Mouse (Mus musculus) lung, adult 2 months (tissue): Measurements from ENCODE around the gene Lypd3.

Experiments used
- CTCF ChIP-seq: fragments of 200-500 bp; IDR thresholded peaks from 2 replicates; pipeline ENCODE4 v1.5.1; 2011; ENCODE audit warnings: mild to moderate bottlenecking, low read length, control low read depth; ENCODE audit not compliant: insufficient read depth
- POLR2A ChIP-seq: fragments of 200-500 bp; IDR thresholded peaks from 2 replicates; pipeline ENCODE4 v1.6.1; 2011; ENCODE audit warnings: low read depth, mild to moderate bottlenecking, control low read depth, low read length, borderline replicate concordance; ENCODE audit errors: extremely low read depth

DNA sequence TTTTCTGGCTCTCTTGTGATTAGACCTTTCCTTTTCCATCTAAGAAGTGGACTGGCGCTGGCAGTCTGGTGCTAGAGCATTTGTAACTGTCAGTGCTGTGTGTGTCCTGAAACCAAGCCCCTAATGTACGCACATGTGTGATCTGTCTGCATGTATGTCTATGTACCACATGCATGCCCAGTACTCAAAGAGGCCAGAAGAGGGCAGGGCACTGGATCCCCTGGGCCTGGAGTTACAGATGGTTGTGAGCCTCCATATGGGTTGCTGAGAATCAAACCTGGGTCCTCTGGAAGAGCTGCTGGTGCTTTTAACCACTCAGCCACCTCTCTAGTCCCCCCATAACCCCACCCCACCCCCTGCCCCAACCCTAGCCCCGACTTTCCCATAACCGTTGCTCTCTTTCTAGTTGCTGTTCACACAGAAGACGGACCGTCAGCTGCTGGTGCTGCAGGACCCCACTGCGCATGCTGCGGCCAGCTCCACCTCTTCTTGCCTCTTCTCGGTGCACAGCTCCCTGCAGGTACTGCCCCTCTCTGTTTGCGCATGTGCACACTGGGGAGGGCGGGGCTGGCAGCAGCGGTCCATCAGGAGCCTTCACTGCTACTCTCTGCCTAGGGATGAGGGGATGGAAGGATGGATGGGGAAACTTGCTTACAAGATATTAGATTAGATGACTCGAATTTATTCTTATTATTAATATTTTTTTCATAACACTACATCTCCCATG is 16.5 kb upstream of the Lypd3 start:
- TF ChIP-seq POLR2A, result no peak
- no peak for TF ChIP-seq CTCF
